Mouse (Mus musculus) right cerebral cortex, postnatal 25 days (tissue): ENCODE measurements around the gene Slc37a3.
"Not testable (repeated sequence)": the region's sequence is repeated elsewhere in the genome, so short reads cannot be mapped to it uniquely, and the experiment has no call there.

Experiments
- DNase-seq: peaks from one replicate; pipeline ENCODE4 v3.0.0; 2022

Slc37a3 gene

DNA sequence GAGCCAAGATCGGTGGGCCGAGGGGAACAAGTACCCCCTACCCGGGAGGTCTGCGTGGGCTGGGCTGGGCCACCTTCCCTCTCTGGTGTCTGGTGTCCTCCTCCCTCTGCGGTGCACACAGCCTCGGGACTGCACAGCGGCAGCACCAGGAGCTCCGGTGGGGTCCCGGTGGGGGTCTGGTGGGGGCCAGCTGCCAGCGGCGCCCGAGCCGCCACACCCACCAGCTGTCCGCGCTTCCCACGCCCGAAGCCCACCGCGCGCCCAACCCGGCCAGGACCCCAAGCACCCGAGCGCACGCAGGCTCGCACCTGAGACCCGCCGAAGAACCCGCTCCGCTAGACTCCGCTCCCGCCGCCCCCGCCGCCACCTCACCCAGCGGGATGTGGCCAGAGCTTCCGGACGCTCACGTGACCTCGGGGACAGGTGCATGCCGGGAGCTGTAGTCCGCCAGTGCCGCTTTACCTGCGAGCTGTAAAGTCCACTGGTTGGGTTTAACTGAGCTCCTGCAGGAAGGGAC lies at the start of gene Slc37a3:
TSS of gene Slc37a3 (minus strand) at position 365 of the 517 bp plus-strand sequence.
- DNase-seq: peak; percentile 89

- no peak for DNase-seq
These were observed 49.2 kb upstream of the Slc37a3 start for GRCm38 (mm10) chr6:39426725-39427124.

- DNase-seq: no peak
These were observed 47.7 kb upstream of the Slc37a3 start for GRCm38 (mm10) chr6:39425181-39425580.

DNA sequence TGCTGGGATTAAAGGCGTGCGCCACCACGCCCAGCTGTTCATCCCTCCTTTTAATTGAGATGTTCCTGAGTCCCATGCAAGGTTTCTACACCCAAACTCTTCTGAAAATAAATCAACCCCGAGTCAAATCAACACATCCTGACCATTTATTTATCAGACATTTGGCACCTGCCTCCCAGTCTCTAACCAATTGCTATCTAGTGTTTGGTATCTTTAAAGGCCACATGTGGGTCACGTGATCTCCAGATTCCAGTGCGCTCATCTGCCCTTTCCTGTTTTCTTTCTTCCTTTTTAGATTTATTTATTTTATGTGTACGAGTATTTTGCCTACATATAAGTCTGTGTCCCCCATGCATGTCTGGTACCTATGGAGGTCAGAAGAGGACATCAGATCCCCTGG lies 46.2 kb upstream of the Slc37a3 start:
- DNase-seq: no peak

- DNase-seq: no peak
These were observed 45.7 kb upstream of the Slc37a3 start for GRCm38 (mm10) chr6:39423130-39423551.

- no peak for DNase-seq
These were observed 43.4 kb upstream of the Slc37a3 start for GRCm38 (mm10) chr6:39420867-39421266.

DNA sequence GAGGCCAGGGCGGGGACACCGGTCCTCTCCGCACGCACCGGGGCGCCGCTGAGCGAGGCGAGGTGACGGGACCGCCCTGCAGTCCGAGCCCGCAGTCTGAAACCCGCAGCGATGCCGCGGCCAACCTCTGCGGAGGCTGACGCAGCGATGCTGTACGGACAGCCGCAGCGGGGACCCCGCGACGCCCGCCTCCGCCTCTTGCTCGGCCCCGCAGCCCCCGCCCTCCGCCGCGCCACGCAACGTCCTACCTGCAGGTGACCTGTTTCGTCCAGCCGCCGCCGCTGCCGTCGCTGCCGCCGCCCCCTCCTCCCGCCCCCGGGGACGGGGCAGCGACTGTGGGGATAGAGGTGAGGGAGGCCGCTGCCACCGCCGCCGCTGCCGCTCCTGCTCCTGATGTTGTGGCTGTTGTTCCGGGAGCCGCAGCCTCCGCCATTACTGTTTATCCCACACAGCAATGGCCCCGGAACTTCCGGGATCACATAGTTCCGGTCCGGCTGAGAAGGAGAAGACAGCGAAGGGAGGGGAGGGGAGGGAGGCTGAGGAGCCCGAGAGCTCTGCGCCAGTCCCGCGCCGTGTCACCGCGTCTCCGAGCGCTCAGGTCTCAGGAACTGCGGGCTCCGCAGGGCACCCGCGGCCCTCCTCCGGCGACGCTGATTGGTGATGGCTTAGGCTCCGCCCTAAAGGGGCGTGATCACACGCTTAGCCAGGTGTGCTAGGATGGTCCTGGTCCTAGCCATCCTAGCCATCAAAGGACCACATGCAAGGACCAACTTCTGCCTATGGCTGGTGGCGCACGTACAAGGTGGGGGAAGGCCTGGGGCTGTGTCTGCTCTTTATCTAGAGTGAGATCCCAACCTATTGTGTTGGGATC lies 42.6 kb upstream of the Slc37a3 start, which contains the start of gene Mkrn1:
TSS of gene Mkrn1 (minus strand) at position 612 of the 871 bp plus-strand sequence.
- peak; percentile 86 for DNase-seq

DNA sequence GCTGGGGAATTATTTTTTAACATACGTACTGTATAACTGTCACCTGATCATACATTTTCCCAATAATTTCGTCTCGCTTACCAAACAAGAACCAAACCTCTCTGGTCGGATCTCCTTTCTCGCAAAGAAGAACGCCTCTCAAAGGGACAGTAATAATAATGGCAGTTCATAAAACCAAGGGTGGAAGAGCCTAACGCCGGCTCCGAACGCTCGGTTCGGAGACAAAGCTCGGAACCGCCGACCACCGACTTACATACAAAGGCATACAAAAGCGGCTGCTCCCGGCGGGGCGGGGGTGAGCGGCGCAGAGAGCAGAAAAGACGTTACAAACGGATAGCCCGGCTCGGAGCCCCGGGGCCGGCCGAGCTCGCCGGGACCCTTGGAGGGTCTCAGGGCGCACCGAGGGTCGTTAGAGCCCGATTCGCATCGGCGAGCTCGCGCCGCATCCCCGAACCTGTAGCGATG lies 41.9 kb upstream of the Slc37a3 start:
- DNase-seq: no peak

DNA sequence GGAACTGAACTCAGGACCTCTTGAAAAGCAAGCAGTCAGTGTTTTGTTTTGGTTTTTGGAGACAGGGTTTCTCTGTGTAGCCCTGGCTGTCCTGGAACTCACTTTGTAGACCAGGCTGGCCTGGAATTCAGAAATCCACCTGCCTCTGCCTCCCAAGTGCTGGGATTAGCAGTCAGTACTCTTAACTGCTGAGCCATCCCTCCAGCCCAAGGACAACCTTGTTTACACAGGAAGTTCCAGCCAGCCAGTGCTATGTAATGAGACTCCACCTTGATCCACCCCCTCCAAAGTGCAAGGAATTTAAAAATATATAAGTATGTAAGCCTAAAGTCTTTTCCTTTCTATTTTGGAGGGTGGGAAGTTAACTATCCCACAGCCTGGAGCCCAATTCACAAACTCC lies 39.2 kb upstream of the Slc37a3 start:
- not testable (repeated sequence) for DNase-seq

GRCm38 (mm10) chr6:39415762-39416161 lies 38.3 kb upstream of the Slc37a3 start:
- peak; percentile 54 for DNase-seq

GRCm38 (mm10) chr6:39414106-39414505 lies 36.6 kb upstream of the Slc37a3 start:
- DNase-seq: no peak

DNA sequence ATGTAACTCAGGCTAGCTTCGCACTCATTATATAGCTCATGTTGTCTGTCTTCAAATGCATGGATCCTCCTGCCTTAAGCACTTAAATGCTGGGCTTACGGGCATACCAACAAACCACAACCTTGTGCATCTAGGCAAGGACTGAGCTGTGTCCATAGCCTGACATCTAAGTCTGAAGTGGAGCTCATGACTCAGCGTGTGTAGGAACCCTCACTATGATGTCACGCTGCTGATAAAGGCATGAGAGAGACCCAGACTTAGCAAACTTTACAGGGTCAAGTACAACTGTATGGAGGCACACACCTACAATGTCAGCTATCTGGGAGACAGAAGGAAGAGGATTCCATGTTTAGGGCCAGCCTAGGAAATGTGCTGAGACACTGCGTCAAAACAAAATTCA lies 29.0 kb upstream of the Slc37a3 start:
- no peak for DNase-seq

DNA sequence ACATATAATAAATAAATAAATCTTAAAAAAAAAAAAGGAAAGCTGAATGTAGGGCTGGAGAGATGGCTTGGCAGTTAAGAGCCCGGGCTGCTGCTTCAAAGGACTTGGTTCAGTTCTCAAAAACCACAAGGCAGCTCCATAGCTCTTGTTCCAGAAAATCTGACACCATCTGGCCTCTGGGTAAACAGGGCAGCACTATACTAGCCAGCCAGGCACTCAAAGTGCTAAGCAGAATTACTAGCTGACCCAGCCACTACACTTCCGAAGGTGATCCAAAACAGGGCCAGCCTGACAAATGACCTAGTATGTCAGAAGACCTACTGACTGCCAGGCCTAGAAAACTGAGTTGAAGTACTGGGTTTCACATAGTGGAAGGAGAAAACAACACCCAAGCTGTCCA lies 25.7 kb upstream of the Slc37a3 start:
- no peak for DNase-seq

GRCm38 (mm10) chr6:39400343-39400742 lies 22.9 kb upstream of the Slc37a3 start:
- DNase-seq: no peak

- no peak for DNase-seq
These were observed 20.9 kb upstream of the Slc37a3 start for GRCm38 (mm10) chr6:39398342-39398741.

DNA sequence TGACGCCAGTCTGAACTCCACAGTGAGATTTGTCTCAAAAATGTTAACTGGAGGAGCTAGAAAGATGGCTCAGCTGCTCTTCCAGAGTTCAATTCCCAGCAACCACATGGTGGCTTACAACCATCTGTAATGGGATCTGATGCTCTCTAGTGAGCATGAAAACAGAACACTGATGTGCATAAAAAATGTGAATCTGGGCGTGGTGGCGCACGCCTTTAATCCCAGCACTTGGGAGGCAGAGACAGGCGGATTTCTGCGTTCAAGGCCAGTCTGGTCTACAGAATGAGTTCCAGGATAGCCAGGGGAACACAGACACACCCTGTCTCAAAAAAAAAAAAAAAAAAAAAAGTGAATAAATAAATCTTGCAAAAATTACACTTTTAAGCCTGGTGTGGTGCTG lies 19.6 kb upstream of the Slc37a3 start:
- no peak for DNase-seq

DNA sequence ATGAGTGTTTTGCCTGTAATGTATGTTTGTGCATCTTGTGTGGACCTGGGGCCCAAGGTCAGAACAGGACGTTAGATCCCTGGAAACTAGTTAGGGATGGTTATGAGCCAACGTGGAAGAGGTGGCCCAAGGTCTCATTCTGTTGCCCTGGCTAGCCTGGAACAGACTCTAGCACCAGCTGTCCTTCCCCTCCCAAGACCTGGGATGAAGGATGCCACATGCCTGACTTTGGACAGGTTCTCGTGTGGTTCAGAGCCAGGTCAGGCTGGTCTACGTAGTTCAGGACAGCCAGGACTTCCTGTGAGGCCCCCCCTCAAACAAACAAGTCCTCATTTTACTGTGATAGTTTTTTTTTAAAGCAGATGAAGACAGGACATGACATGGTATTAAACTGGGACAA lies 18.4 kb upstream of the Slc37a3 start:
- DNase-seq: no peak

- DNase-seq: no peak
These were observed 18.0 kb upstream of the Slc37a3 start for GRCm38 (mm10) chr6:39395471-39395870.

- DNase-seq: no peak
These were observed 12.5 kb upstream of the Slc37a3 start for GRCm38 (mm10) chr6:39389988-39390387.

DNA sequence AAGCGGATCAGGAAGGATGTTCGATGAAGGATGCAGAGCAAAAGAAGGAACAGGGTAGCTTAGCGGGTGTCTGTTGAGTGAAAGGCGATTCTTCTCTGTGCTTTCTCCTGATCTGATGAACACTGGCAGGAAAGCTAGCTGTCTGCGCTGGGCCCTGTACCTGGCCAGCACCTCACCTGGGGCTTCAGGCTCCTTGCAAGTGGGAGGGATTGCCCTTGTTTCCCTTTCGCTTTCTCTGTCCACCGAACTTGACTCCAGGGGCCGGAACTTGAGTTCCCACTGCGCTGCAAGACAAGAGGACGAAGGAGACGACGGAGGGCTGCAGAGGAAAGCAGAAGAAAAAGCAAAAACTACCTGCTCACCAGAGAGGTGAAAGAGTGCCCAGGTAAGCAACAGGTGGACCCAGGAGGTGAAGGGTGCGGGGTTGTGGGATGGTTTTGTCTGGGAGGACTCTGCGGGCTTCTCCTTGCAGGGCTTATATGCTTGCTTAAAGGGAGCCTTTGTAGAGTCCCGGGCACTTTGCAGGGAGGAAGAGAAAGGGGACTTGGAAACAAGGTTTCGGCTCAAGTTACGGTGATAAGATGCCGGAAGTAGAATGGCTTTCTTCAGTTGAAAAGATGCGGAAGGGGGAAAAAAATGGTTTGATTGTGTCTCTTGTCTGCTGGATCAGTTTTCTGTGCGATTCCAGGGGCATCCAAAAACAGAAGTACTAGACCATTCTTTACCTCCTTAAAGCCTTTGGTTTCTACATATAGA lies 3.8 kb upstream of the Slc37a3 start, which contains the start of gene Rab19:
TSS of gene Rab19 (plus strand) at position 51 of the 756 bp plus-strand sequence.
- no peak for DNase-seq

- DNase-seq: no peak
These were observed 2.8 kb upstream of the Slc37a3 start for GRCm38 (mm10) chr6:39380276-39380675.

DNA sequence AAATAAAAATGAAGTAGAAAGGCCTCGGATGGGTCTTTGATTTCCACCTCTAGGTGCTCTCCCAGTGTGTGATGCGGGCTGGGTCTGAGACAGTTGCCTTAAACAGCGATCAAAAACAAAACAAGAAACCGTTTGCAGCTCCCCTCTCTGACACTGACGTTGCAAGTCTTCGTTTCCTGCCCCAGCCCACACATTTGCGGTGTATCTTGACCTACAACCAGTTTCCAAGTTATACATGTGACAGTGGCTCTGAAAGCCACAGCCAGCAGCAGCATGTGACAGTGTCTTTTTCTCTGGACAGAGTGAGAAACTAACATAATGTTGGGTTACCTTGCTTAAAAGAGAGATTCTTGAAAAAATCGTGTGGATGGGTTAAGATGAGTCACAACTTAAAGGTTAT lies 2.3 kb upstream of the Slc37a3 start:
- DNase-seq: no peak

GRCm38 (mm10) chr6:39379224-39379623 lies 1.7 kb upstream of the Slc37a3 start:
- DNase-seq: no peak
